Mouse (Mus musculus): ENCODE data around the gene Tnfsfm13.
"Not testable (repeated sequence)": the region's sequence is repeated elsewhere in the genome, so short reads cannot be mapped to it uniquely, and the experiment has no call there.

The Tnfsfm13 gene

DNA sequence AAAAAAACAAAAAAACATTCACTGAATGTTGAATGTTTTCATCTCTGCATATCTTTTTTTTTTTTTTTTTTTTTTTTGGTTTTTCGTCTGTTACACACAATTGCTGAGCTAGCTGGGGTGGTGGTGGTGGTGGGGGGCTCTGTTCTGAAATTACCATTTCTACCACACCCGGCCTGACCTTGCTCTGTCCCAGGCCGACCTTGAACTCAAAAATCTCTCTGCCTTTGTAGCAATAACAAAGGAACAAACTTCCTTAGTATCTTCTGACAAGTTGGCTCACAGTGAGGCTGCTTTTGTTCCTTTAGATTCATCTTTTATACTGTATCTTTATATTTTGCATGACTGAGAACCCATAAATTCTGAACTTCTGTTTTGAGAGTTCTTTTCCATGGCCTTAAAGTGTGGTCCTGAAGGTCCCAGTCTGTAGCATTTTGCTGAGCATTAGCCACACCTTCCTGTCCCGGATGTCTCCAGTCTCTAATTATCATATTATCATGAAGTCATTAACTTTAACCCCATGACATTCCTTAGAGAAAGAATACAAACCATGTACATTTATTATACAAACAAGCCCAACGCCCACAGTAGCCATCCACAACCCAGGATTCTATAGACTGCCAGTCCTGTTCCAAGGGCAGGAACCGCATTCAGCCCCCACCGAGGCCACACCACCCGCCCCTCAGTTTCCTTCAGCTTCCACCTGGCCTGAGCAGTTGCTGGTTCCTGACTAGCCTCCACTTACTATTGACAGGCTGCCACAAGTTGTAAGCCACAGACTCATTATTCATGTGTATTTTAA, 8.1 kb upstream of the Tnfsfm13 start:
- no peak for DNase-seq

DNA sequence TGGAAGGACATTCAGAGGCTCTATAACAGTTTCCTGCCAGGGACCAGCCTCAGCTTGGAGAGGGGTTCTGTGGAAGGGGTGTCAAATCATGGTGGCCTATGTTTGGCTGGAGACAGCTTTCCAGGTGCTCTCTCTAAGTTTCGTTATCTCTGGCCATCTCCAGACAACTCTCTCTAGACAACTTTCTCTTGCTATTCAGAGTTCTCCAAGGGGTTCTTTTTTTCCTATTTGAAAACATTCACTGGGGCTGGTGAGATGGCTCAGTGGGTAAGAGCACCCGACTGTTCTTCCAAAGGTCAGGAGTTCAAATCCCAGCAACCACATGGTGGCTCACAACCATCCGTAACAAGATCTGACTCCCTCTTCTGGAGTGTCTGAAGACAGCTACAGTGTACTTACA, 7.5 kb upstream of the Tnfsfm13 start:
- DNase-seq: not testable (repeated sequence)

DNA sequence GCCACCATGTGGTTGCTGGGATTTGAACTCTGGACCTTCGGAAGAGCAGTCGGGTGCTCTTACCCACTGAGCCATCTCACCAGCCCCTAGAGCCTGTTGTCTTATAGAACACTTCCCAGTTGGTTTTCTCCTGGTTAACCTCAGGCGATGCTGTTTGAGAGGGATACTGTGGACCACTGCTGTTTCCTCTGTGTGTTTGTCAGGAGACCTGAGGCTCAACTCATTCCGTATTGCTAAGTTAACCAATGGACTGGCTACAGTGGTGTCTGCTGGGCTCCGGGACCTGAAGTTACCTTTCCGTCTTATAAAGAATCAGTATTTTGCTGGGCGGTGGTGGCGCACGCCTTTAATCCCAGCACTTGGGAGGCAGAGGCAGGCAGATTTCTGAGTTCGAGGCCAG, 7.0 kb upstream of the Tnfsfm13 start:
- DNase-seq: not testable (repeated sequence)

DNA sequence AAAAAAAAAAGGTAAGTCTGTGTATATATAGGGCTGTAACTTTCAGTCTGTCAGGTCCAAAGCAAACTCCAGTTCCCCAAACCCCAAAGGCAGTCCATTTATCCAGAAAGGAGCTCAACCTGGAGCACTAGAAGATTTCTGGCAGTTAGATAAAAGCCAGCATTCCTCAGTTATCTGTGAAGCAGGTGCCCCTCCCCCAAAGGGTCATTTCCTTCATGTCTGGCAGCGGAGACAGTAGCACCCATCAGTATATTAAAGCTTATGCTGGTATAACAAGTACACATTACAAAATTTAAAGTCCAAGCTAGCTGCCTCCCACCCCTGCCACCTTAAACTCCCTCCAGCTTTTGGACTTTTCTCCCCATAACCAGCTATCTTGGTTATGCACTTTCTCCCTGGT, 3.7 kb upstream of the Tnfsfm13 start:
- no peak for DNase-seq

DNA sequence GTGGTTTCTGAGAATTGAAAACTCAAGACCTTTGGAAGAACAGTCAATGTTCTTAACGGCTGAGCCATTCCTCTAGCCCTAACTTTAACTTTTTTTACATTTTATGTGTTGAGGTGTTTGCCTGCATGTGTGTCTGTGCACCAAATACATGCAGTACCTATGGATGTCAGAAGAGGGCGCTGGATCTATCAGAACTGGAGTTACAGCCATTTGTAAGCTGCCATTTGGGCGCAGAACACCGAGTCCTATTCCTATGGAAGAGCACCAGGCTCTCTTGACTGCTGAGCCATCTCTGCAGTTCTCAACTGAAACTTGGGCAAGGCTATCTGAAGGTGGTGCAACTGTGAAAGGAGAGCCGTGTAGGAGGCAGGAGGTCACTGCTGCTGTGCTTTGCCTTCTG, 2.7 kb upstream of the Tnfsfm13 start:
- DNase-seq: no peak

DNA sequence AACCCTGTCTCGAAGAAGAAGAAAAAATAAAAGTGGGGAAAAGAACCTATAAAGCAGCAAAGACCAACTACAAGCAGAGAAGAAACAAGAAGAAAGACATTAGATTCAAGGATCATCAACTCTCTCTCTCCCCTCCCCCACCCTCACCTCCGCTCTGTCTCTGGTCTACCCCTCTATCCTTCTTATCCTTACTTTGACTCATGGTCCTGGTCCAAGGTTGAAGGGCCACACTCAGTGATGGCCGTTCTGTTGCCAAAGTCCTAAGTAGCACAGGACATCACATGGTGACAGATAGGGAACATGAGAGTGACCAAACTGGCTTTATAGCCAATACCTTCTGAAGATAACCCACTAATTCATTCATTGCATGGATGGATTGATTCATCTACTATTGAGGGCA, 1.5 kb upstream of the Tnfsfm13 start:
- no peak for DNase-seq

DNA sequence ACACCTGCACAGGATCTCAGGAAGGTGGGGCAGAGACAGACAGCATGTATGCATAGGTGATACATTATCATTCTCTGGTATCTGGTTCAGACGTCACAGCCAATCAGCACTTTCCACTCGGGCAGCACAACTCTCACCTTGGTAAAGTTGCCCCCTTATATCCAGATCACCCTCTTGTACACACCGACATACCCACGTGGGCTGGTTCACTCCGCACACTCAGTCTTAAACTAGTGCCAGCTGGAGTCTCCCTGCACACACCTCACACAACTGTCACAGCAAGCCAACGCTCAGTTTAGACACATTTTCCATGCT, 895 bp downstream of the Tnfsfm13 start:
- no peak for DNase-seq

DNA sequence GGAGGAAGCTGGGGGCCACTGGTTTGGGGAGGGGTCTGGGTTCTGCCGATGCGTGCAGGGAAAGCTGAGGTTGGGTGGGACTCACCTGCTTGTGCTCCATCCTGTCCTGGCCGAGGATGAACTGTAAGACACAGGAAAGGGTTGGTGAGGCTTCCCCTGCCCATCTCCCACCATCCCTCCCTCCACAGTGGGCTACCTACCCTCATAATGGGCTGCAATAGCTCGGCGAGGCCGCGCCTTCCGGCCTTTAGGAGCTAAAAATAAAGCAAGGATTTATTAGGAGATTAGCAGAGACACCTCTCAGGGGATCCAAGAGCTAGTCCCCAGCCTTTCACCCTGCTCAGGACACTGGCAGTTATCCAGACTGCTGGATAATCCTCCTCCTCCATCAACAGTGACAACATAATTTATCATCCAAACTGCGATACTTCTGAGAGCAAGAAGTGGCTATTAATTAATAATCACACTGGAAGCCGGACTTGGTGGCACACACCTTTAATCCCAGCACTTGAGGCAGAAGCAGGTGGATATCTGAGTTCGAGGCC, 2.4 kb downstream of the Tnfsfm13 start:
- no peak for DNase-seq

DNA sequence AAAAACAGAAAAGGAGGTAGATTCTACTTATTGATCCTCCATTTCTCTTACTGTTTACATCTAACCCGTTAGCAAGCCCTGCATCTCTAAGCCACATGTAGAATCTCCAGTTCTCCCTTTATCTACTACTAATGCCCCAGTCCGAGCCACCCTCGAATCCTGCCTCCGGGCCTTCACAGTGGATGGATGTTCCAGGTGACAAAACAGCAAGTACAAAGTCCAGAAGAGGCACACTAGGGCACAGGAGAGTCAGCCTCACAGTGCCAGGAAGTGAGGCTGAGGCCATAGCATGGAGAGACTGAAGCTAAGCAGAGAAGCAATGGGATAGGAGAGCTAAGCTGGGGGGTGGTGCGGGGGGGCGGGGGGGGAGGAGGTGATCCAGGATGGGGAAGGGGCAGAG, 3.0 kb downstream of the Tnfsfm13 start:
- DNase-seq: no peak

DNA sequence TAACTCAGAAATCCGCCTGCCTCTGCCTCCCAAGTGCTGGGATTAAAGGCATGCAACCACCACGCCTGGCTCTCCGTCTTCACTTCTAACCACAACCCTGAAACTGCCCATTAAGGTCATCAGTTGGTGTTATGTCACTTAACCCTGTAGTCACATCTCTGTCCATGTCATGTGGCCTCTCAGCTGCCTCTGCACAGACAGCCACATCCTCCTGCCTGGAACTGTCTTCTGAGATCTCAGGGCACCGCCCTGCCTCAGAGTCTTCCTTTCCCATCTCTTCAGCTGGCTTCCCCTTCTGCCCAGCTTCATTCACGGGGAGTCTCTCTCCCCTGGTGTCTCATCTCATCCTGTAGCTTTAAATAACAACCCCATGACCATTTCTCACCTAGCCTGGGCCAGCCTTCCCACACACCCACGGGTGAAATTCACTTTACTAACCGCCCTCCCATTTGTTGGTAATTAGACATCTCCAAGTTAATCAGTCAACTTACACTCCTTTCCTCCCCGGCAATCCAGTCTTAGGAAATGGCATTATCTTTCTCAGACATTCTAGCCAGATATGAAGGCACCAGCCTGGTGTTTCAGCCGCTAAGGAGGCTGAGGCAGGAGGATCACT, 3.6 kb downstream of the Tnfsfm13 start:
- peak; percentile 41 to 48 for DNase-seq

DNA sequence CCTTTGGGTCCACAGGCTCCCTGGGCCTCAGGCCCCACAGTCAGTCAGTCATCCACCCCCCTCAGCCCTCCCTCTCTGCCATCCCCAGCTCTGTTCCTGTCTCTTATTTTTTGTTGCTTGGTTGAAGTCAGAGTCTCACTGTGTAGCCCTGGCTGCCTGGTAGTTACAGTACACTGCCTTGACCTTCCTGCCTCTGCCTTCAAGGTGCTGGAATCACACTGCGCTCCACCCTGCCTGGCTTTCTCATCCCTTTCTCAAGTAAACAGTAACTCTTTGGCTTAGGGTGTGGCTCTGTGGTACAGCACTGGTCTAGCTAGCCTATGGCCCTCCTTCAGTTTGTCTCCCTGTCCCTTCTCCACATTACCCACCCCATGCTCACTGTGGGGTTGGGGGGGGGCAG, 6.0 kb downstream of the Tnfsfm13 start:
- no peak for DNase-seq

DNA sequence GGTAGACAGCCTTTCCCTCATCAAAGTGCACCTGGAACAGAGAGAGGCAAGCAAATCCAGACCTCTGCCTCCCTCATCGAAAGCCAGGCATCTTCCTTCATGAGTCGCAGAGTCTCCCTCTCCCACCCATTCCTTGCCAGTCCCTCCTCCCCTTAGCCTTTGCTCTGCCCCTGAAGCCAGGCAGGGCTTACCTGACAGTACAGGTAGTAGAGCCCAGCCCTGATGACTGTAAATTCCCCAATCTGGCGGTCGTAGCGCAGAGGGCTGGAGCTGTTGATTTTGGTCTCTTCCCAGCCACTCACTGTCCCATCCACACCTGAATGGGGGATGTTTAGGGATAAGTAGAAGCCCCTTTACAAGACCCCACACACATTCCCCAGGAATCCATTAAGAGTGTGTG, 8.8 kb downstream of the Tnfsfm13 start:
- DNase-seq: no peak

DNA sequence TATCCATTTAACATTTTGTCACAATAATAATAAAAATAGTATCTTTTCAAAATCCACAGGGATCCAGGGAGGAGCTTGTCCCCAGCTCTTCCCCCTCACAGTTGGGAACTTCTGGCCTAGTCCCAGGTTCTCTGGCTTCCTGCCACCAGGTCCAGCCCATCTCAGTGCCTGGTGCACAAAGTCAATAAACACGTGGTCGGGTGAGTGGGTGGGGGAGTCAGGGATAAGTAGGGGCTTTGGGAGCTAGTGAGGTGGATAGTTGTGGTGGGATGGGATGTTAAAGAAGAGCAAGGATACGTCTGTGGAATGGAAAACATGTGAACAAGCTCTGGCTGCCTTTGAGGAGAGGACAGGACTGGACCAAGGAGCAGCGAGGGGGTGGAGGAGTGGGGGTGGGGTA, 9.5 kb downstream of the Tnfsfm13 start:
- DNase-seq: peak; percentile 86 to 87

DNA sequence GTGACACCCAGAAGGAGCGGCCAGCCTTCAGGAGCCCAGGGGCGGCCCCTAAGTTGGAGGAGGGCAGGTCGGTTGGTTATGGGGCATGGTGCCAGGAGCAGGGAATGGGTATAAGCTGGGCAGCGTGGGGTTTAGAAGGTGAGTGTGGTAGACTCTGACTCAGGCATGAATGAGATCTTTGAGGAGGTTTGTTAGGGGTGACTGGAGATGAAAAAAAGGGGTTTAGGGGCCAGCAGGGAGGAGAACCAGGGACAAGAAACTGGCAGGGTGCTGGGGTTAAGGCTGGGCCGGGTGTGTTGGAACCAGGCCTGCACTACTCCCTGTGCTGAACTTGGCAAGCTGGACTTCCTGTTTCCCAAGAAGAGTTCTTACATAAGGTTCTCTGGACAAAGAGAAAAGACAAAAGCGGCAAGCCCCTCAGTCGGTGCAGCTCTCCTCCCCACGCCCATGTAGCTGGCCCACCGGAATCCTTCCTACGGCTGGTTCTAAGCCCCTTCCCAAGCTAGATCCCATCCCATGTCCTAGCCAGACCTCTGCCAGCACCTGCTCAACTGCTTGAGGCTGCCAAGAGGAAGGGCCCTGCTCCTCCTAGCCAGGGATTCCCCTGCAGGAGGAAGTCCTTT, 10.3 kb downstream of the Tnfsfm13 start, which contains the start of gene Tnfsf13:
TSS of gene Tnfsf13 (minus strand) at position 259 of the 623 bp plus-strand sequence.
- DNase-seq: peak; percentile 88 to 92

DNA sequence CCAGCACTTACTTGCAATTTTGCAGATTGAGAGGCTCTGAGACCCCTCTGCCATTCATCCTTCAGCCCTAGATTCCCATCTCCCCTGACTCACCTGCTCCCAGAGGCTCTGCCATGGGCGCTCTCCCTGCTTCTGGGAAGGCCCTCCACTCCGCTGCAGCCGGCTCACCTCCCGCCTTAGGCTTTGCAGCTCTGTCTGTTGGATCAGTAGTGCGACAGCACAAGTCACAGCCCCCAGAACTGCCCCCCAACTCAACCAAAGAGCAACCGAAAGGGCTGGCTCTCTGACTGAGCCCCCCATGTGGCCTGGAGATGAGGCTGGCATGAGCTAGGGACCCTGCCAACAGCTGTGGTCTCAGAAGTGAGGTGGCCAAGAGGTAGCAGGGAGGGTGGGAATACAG, 11.0 kb downstream of the Tnfsfm13 start:
- no peak for DNase-seq

DNA sequence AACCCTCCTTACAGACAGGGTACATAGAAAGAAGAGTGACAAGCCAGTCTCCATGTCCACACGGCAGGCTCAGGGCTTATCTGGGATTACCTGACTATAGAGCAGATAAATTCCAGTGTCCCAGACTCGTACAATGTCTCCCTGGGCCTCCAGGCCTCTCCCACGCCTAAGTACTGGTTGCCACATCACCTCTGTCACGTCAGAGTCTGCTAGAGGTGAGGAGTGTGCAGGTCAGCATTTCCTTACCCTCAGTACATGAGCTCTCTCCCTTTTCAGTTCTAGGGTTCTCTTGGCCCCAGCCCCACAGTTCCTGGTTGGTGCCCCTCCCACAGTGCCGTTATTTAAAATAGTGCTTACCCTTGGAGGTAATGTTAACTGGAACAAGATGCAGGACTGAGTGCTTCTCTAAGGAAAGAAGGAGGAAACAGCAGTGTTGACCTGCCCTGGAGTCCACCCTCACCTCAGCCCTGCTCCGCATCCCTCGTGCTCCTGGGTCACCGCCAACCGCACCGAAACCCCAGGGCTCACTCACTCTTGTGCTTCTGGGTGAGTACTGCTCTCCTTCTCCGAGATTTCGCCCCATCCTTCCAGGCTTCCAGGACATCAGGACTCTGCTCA, 11.7 kb downstream of the Tnfsfm13 start:
- DNase-seq: peak; percentile 75 to 85

DNA sequence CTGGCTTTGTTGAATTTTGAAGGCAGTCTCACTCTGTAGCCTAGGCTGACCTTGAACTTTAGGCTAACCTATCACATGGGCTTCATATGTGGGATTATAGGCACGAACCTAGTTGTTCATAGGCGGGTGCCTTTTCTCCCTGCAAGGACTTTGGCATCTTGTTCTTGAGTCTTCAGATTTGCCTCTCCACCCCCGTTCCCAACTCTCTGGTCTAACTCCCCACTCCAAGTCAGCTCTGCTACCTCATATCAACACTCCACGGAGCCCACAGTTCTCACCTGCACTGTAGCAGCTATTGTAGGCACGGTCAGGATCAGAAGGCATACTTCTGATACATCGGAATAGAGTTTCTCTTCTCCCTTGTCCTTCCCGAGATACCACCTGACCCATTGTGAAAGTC, 12.3 kb downstream of the Tnfsfm13 start:
- DNase-seq: no peak

DNA sequence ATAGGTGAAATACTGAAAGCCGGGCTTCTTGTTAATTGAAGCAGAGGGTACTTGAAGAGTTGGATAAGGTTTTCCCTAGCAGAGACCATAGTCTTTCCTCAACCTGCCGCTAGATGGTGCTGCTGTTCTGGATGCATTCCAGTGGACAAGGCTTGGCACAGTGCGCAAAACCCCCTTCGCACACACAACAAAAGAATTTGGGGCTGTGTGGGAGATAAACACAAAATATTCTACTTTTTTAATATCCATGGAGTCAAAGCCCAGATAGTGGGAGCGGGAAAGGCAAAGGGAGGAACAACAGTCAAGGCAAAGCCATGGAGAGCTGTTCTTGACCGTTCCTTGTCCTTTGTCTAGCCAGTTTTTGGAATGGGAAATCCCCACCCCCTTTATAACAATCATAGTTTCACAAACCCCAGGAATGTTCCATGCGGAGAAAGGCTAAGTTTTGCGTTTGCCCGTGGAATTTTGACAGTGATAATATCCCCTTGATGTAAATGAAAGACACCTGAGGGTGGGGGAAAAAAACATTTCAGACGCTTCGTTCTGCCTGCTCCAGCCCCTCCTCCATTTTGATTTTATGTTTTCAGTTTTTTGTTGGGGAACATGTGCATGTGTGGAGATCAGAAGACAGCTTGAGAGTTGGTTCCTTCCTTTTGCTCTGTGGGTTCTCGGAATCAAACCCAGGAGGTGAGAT, 12.9 kb downstream of the Tnfsfm13 start:
- DNase-seq: peak; percentile 90 to 92

DNA sequence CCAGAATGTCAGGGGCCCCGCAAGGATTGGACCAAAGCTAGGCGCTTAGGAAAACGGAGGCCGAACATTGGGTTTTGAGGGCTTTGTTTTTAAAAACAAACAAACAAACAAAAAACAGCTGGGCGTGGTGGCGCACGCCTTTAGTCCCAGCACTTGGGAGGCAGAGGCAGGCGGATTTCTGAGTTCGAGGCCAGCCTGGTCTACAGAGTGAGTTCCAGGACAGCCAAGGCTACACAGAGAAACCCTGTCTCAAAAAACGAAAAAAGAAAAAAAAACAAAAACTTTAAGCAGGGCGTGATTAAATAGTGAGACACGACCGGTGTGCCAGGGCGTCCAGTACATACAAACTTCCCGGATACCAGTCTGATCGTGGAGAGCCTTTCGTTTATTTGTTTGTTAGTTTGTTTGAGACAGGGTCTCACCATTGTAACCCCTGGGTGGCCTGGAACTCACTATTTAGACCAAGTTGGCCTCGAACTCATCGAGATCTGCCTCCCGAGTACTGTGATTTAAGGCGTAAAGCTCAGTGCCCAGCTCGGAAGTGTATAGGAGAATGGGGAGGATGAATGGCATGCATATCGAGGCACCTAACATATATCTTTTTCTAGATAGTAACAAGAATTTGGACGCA, 13.6 kb downstream of the Tnfsfm13 start:
- no peak for DNase-seq

DNA sequence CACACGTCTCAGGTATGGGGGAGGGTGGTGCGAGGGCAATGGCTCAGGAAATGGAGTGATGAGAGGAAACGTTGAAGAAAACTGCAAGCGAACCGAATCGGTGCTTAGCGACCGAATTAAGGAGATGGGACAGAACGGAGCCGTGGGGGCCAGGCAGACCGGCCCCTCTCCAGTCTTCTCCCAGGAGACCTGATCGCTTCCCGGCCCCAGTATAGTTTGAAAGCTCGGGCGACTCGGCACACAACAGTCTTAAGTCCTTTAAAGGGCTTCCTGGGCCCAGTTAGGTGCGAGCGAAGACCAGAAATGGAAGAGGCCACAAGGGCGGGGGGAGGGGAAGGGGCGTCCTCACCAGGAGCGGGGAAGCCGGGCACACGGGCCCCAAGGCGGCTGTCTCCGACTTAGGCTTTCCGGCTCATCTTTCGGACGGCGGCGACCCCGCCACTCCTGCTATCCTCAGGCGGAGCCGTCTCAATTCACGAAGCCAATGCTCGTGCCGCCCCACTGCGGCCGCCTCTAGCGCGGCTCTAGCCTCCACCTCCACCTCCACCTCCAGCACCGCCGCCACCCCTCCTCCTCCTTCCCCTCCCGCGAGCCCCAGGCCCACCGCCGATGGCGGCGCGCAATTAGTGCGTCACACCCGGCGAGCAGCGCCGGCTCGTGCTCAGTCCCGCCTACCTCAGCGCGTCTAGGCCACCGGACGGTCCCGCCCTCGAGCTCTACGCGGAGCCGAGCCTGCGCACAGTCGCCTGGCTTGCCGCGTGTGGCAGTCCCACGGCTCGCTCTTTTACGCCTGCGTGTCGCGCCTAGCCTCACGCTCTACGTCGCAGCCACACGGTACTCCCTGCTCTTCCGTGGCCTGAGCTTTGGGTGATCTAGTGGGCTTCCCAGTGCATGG, 14.3 kb downstream of the Tnfsfm13 start, which contains the start of gene Senp3:
TSS of gene Senp3 (minus strand) at position 771 of the 895 bp plus-strand sequence.
- peak; percentile 96 to 97 for DNase-seq

All from lung, adult 18-20 months (tissue).